Mouse (Mus musculus) midbrain, embryonic 10.5 days (tissue): Measurements from ENCODE around the gene Lin7a. TPM values are rescaled to one million over a fixed set of nuclear protein-coding genes. Genes with fewer than 3 reads are reported as not detected.
"Not testable (repeated sequence)": the region's sequence is repeated elsewhere in the genome, so short reads cannot be mapped to it uniquely, and the experiment has no call there.

Source experiments
- DNase-seq: peaks from one replicate; pipeline ENCODE4 v3.0.0-alpha.2; 2017; ENCODE audit warnings: low spot score
- H3K27ac ChIP-seq: fragments of 300-500 bp; sonication (generic); replicated peaks from 2 replicates; pipeline ENCODE4 v1.5.1; 2016; ENCODE audit warnings: mild to moderate bottlenecking
- H3K27me3 ChIP-seq: fragments of 300-500 bp; sonication (generic); 2 replicates; pipeline ENCODE4 v1.6.1; 2016; ENCODE audit warnings: low read depth, mild to moderate bottlenecking; ENCODE audit not compliant: poor library complexity, severe bottlenecking
- H3K36me3 ChIP-seq: fragments of 300-500 bp; sonication (generic); 2 replicates; pipeline ENCODE4 v1.6.1; 2016; ENCODE audit warnings: mild to moderate bottlenecking, moderate library complexity
- H3K4me1 ChIP-seq: fragments of 300-500 bp; sonication (generic); 2 replicates; pipeline ENCODE4 v1.6.1; 2016
- H3K4me3 ChIP-seq: fragments of 300-500 bp; sonication (generic); 2 replicates; pipeline ENCODE4 v1.5.1; 2016; ENCODE audit warnings: mild to moderate bottlenecking, moderate library complexity
- H3K9me3 ChIP-seq: fragments of 300-500 bp; sonication (generic); replicated peaks from 2 replicates; pipeline ENCODE4 v1.6.1; 2016; ENCODE audit warnings: mild to moderate bottlenecking
- WGBS: fragments of 180-500 bp; shearing (Covaris S2); methylation state at CpG from one replicate; pipeline ENCODE4 v1.1.7; 2016; 5-methylcytosine and 5-hydroxymethylcytosine counted together
- polyA plus RNA-seq: library from polyadenylated mRNA; unstranded; fragments of >200 nt; fragmentation: Nextera tagmentation; extraction: Ambion mirVana; gene quantifications from 2 replicates; pipeline ENCODE4 v1.2.1, GENCODE M21; 2016

Lin7a gene
- polyA plus RNA-seq, 1 experiment from 2014 or later: 3.1 TPM

GRCm38 (mm10) chr10:107239651-107240330 is 31.7 kb upstream of the Lin7a start:
- whole genome bisulfite sequencing: 86% methylated on average over 2 of the region's 2 CpGs
- no peak for DNase-seq
- Histone ChIP-seq H3K27me3 (no peaks in the 10 kb centered on the region), H3K36me3 (no peaks in the 10 kb centered on the region), H3K27ac (no peak overlapping the region), H3K9me3 (no peaks in the 10 kb centered on the region), H3K4me3 (no peak overlapping the region), H3K4me1 (no peaks in the 10 kb centered on the region)

GRCm38 (mm10) chr10:107240446-107240845 is 31.0 kb upstream of the Lin7a start:
- Histone ChIP-seq H3K4me1 (no peaks in the 10 kb centered on the region), H3K9me3 (no peaks in the 10 kb centered on the region), H3K4me3 (no peak overlapping the region), H3K27me3 (no peaks in the 10 kb centered on the region), H3K27ac (no peak overlapping the region), H3K36me3 (no peaks in the 10 kb centered on the region)
- no peak for DNase-seq
- 80% methylated on average over 1 of the region's 1 CpGs for WGBS

- H3K27me3 ChIP-seq: no peaks in the 10 kb centered on the region
- DNase-seq: no peak
- 91% methylated on average over 3 of the region's 3 CpGs for WGBS
- H3K4me3 ChIP-seq: no peak overlapping the region
- H3K27ac ChIP-seq: no peak overlapping the region
- H3K4me1 ChIP-seq: no peaks in the 10 kb centered on the region
- H3K9me3 ChIP-seq: no peaks in the 10 kb centered on the region
- no peaks in the 10 kb centered on the region for H3K36me3 ChIP-seq
Measured at GRCm38 (mm10) chr10:107240986-107241385, 30.5 kb upstream of the Lin7a start.

GRCm38 (mm10) chr10:107241406-107241805 is 30.1 kb upstream of the Lin7a start:
- Histone ChIP-seq H3K4me1 (no peaks in the 10 kb centered on the region), H3K4me3 (no peak overlapping the region), H3K9me3 (no peaks in the 10 kb centered on the region), H3K36me3 (no peaks in the 10 kb centered on the region), H3K27me3 (no peaks in the 10 kb centered on the region), H3K27ac (no peak overlapping the region)
- no peak for DNase-seq

- H3K27ac ChIP-seq, H3K4me3 ChIP-seq, H3K36me3 ChIP-seq, H3K4me1 ChIP-seq, DNase-seq, H3K27me3 ChIP-seq, H3K9me3 ChIP-seq: not testable (repeated sequence)
- WGBS: 85% methylated on average over 1 of the region's 1 CpGs
Measured at GRCm38 (mm10) chr10:107241999-107242398, 29.5 kb upstream of the Lin7a start.

GRCm38 (mm10) chr10:107242696-107243400 is 28.6 kb upstream of the Lin7a start:
- WGBS: 88% methylated on average over 1 of the region's 1 CpGs
- no peak for DNase-seq
- Histone ChIP-seq H3K27ac (no peak overlapping the region), H3K4me3 (no peak overlapping the region), H3K27me3 (no peaks in the 10 kb centered on the region), H3K36me3 (no peaks in the 10 kb centered on the region), H3K4me1 (no peaks in the 10 kb centered on the region), H3K9me3 (no peaks in the 10 kb centered on the region)

- 81% methylated on average over 2 of the region's 2 CpGs for WGBS
- H3K27me3 ChIP-seq: no peaks in the 10 kb centered on the region
- DNase-seq: no peak
- no peaks in the 10 kb centered on the region for H3K36me3 ChIP-seq
- no peaks in the 10 kb centered on the region for H3K4me1 ChIP-seq
- no peak overlapping the region for H3K4me3 ChIP-seq
- H3K9me3 ChIP-seq: no peaks in the 10 kb centered on the region
- no peak overlapping the region for H3K27ac ChIP-seq
Measured at GRCm38 (mm10) chr10:107244211-107244610, 27.3 kb upstream of the Lin7a start.

- 90% methylated on average over 4 of the region's 4 CpGs for WGBS
- Histone ChIP-seq H3K4me1 (no peaks in the 10 kb centered on the region), H3K27ac (no peak overlapping the region), H3K9me3 (no peaks in the 10 kb centered on the region), H3K4me3 (no peak overlapping the region), H3K27me3 (no peaks in the 10 kb centered on the region), H3K36me3 (no peaks in the 10 kb centered on the region)
- DNase-seq: no peak
Measured at GRCm38 (mm10) chr10:107244691-107245530, 26.6 kb upstream of the Lin7a start.

- no peaks in the 10 kb centered on the region for H3K9me3 ChIP-seq
- no peaks in the 10 kb centered on the region for H3K36me3 ChIP-seq
- H3K4me1 ChIP-seq: no peaks in the 10 kb centered on the region
- no peak overlapping the region for H3K4me3 ChIP-seq
- 81% methylated on average over 2 of the region's 2 CpGs for WGBS
- H3K27me3 ChIP-seq: no peaks in the 10 kb centered on the region
- no peak for DNase-seq
- H3K27ac ChIP-seq: no peak overlapping the region
Measured at GRCm38 (mm10) chr10:107245531-107245840, 26.0 kb upstream of the Lin7a start.

- H3K27ac ChIP-seq: no peak overlapping the region
- no peaks in the 10 kb centered on the region for H3K27me3 ChIP-seq
- no peak overlapping the region for H3K4me3 ChIP-seq
- H3K9me3 ChIP-seq: no peaks in the 10 kb centered on the region
- DNase-seq: no peak
- H3K4me1 ChIP-seq: no peaks in the 10 kb centered on the region
- 85% methylated on average over 2 of the region's 2 CpGs for WGBS
- H3K36me3 ChIP-seq: no peaks in the 10 kb centered on the region
Measured at GRCm38 (mm10) chr10:107245961-107246460, 25.5 kb upstream of the Lin7a start.

- Histone ChIP-seq H3K4me1 (no peaks in the 10 kb centered on the region), H3K36me3 (no peaks in the 10 kb centered on the region), H3K9me3 (no peaks in the 10 kb centered on the region), H3K27ac (no peak overlapping the region), H3K27me3 (no peaks in the 10 kb centered on the region), H3K4me3 (no peak overlapping the region)
- 87% methylated on average over 6 of the region's 6 CpGs for WGBS
- no peak for DNase-seq
Measured at GRCm38 (mm10) chr10:107247001-107247670, 24.4 kb upstream of the Lin7a start.

- WGBS: 85% methylated on average over 8 of the region's 8 CpGs
- Histone ChIP-seq H3K27me3 (no peaks in the 10 kb centered on the region), H3K4me3 (no peak overlapping the region), H3K4me1 (no peaks in the 10 kb centered on the region), H3K36me3 (no peaks in the 10 kb centered on the region), H3K27ac (no peak overlapping the region), H3K9me3 (no peaks in the 10 kb centered on the region)
- no peak for DNase-seq
Measured at GRCm38 (mm10) chr10:107248481-107248880, 23.0 kb upstream of the Lin7a start.
